Mouse (Mus musculus): ENCODE data around the gene Gbp3. TPM values are rescaled to one million over a fixed set of nuclear protein-coding genes. Genes with fewer than 3 reads are reported as not detected.
"Not testable (repeated sequence)": the region's sequence is repeated elsewhere in the genome, so short reads cannot be mapped to it uniquely, and the experiment has no call there.

Gbp3 gene
- polyA plus RNA-seq, 2 experiments: 1.3 to 1.4 TPM

DNA sequence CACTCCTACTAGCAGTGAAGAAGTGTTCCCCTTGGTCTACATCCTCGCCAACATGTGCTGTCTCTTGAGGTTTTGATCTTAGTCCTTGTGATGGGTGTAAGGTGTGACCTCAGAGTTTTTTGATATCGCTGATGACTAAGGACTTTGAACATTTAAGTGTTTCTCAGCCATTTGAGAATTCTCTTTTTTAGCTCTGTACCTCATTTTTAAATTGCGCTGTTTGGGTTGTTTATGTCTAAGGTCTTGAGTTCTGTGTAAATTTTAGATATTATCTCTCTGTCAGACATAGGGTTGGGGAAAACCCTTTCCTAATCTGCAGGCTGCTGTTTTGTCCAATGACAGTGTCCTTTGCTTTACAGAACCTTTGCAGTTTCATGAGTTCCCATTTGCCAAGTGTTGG lies 26.6 kb upstream of the Gbp3 start:
- WGBS (ENCODE audit: insufficient replicate concordance): 59% methylated on average over 3 of the region's 3 CpGs
- Histone ChIP-seq H3K4me2 (ENCODE audit: low read depth) (no peak overlapping the region), H3K9me3 (ENCODE audit: control insufficient read depth, low read length) (no peaks in the 10 kb centered on the region), H3K9ac (replicated peaks) (no peak overlapping the region), H3K27me3 (ENCODE audit: control insufficient read depth, insufficient read depth, low read length) (no peaks in the 10 kb centered on the region), H3K4me1 (replicated peaks; ENCODE audit: control insufficient read depth in 2 of 2, insufficient read depth in 2 of 2, low read length in 1 of 2) (peaks cover 0 to 2% of the 10 kb centered on the region in 2 experiments; a peak in 1 of 4 replicates), H3K27ac (no peak overlapping the region), H3K36me3 (replicated peaks; ENCODE audit: control insufficient read depth, insufficient read depth, low read depth) (no peaks in the 10 kb centered on the region), H3K4me3 (ENCODE audit: insufficient read depth in 1 of 2, low read depth in 2 of 2, low read length in 2 of 2) (no peak overlapping the region)
- DNase-seq (ENCODE audit: low read depth in 3 of 3, low spot score in 3 of 3) (no peak), ATAC-seq (ENCODE audit: insufficient read depth) (no peak)
- TF ChIP-seq CTCF (IDR thresholded peaks at IDR 0.05; ENCODE audit: low read depth) (no peak), EP300 (IDR thresholded peaks at IDR 0.05; ENCODE audit: low read depth) (no peak)

DNA sequence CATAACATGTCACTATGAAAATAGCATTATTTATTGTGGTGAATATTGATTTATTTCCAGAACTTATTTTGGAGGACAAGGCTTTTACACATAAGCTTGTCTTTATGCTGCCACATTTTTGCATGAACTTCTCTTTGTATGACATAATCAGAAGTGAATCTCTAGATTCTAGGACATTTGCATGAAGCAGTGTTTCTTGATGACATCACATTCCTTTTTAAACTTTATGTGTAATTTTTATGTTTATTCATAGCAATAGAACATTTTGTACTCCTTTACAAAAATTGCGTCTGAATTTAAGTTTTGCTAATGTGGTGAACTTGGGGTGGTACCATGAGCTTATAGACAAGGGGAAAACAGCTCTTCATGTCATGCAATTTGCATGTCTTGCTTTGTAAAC lies 24.2 kb upstream of the Gbp3 start:
- TF ChIP-seq CTCF (IDR thresholded peaks at IDR 0.05; ENCODE audit: low read depth) (no peak), EP300 (IDR thresholded peaks at IDR 0.05; ENCODE audit: low read depth) (no peak)
- Histone ChIP-seq H3K27ac (no peak overlapping the region), H3K36me3 (replicated peaks; ENCODE audit: control insufficient read depth, insufficient read depth, low read depth) (no peaks in the 10 kb centered on the region), H3K4me3 (ENCODE audit: insufficient read depth in 1 of 2, low read depth in 2 of 2, low read length in 2 of 2) (no peak overlapping the region), H3K27me3 (ENCODE audit: control insufficient read depth, insufficient read depth, low read length) (no peaks in the 10 kb centered on the region), H3K4me1 (replicated peaks; ENCODE audit: control insufficient read depth in 2 of 2, insufficient read depth in 2 of 2, low read length in 1 of 2) (peaks cover 0 to 2% of the 10 kb centered on the region in 2 experiments; a peak in 1 of 4 replicates), H3K9ac (replicated peaks) (no peak overlapping the region), H3K4me2 (ENCODE audit: low read depth) (no peak overlapping the region), H3K9me3 (ENCODE audit: control insufficient read depth, low read length) (no peaks in the 10 kb centered on the region)
- 49% methylated on average over 1 of the region's 1 CpGs for WGBS (ENCODE audit: insufficient replicate concordance)
- no peak for DNase-seq (ENCODE audit: low read depth in 3 of 3, low spot score in 3 of 3)
- ATAC-seq (ENCODE audit: insufficient read depth): no peak

DNA sequence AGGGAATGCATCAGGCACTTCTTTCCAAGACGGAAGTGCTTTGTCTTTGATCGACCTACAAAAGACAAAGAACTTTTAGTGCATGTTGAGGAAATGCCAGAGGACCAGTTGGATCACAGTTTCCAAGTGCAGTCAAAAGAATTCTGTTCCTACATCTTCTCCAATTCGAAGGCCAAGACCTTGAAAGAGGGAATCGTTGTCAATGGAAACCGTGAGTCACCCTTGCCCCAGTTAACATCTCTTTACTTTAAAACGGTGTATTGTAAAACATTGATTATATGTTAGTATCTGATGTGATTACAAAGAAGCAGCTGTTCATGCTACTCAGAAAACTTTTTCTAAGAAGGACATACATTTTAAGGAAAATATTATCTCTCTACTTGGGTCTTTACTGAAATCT lies 18.4 kb upstream of the Gbp3 start:
- Histone ChIP-seq H3K4me2 (ENCODE audit: low read depth) (no peak overlapping the region), H3K4me3 (ENCODE audit: insufficient read depth in 1 of 2, low read depth in 2 of 2, low read length in 2 of 2) (no peak overlapping the region), H3K9me3 (ENCODE audit: control insufficient read depth, low read length) (no peaks in the 10 kb centered on the region), H3K4me1 (replicated peaks; ENCODE audit: control insufficient read depth in 2 of 2, insufficient read depth in 2 of 2, low read length in 1 of 2) (no peaks in the 10 kb centered on the region), H3K36me3 (replicated peaks; ENCODE audit: control insufficient read depth, insufficient read depth, low read depth) (no peaks in the 10 kb centered on the region), H3K9ac (replicated peaks) (no peak overlapping the region), H3K27me3 (ENCODE audit: control insufficient read depth, insufficient read depth, low read length) (no peaks in the 10 kb centered on the region), H3K27ac (no peak overlapping the region)
- WGBS (ENCODE audit: insufficient replicate concordance): 64% methylated on average over 6 of the region's 6 CpGs
- TF ChIP-seq EP300 (IDR thresholded peaks at IDR 0.05; ENCODE audit: low read depth) (no peak), CTCF (IDR thresholded peaks at IDR 0.05; ENCODE audit: low read depth) (no peak)
- no peak for ATAC-seq (ENCODE audit: insufficient read depth)
- no peak for DNase-seq (ENCODE audit: low read depth in 3 of 3, low spot score in 3 of 3)

DNA sequence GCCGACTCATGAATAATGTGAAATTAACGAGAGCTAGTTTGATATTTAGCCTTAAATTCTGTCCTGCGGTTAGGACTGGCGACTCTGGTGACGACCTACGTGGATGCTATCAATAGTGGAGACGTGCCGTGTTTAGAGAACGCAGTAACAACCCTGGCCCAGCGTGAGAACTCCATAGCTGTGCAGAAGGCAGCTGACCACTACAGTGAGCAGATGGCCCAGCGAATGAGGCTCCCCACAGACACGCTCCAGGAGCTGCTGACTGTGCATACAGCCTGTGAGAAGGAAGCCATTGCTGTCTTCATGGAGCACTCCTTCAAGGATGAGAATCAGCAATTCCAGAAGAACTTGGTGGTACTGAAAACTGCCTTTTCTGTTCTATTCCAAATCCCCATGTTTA lies 17.1 kb upstream of the Gbp3 start:
- H3K4me3 ChIP-seq (ENCODE audit: insufficient read depth in 1 of 2, low read depth in 2 of 2, low read length in 2 of 2); H3K9ac ChIP-seq (replicated peaks); H3K36me3 ChIP-seq (replicated peaks; ENCODE audit: control insufficient read depth, insufficient read depth, low read depth); H3K27me3 ChIP-seq (ENCODE audit: control insufficient read depth, insufficient read depth, low read length); H3K4me2 ChIP-seq (ENCODE audit: low read depth); H3K4me1 ChIP-seq (replicated peaks; ENCODE audit: control insufficient read depth in 2 of 2, insufficient read depth in 2 of 2, low read length in 1 of 2); ATAC-seq (ENCODE audit: insufficient read depth); H3K27ac ChIP-seq; DNase-seq (ENCODE audit: low read depth in 3 of 3, low spot score in 3 of 3); H3K9me3 ChIP-seq (ENCODE audit: control insufficient read depth, low read length): not testable (repeated sequence)
- 71% methylated on average over 12 of the region's 12 CpGs for WGBS (ENCODE audit: insufficient replicate concordance)

DNA sequence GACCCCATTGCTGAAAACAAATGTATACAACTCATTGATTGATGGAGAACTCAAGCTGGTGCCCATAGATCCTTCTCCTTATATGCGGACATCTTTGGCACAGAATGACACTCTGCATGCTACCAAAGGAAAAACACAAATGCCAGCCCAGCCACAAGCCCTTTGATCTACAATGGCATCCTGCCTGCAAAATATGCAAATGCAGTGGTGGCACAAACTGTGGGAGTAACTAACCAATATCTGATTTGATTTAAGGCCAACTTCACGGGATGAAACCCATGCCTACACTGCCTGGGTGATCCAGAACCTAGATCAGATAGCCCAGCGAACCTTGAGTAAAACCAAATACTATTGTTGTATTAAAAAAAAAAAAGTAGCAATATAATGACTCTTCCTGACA lies 13.1 kb upstream of the Gbp3 start:
- Histone ChIP-seq H3K4me1 (replicated peaks; ENCODE audit: control insufficient read depth in 2 of 2, insufficient read depth in 2 of 2, low read length in 1 of 2) (no peaks in the 10 kb centered on the region), H3K27me3 (ENCODE audit: control insufficient read depth, insufficient read depth, low read length) (no peaks in the 10 kb centered on the region), H3K9ac (replicated peaks) (no peak overlapping the region), H3K36me3 (replicated peaks; ENCODE audit: control insufficient read depth, insufficient read depth, low read depth) (no peaks in the 10 kb centered on the region), H3K4me3 (ENCODE audit: insufficient read depth in 1 of 2, low read depth in 2 of 2, low read length in 2 of 2) (no peak overlapping the region), H3K4me2 (ENCODE audit: low read depth) (no peak overlapping the region), H3K27ac (no peak overlapping the region), H3K9me3 (ENCODE audit: control insufficient read depth, low read length) (no peaks in the 10 kb centered on the region)
- TF ChIP-seq CTCF (IDR thresholded peaks at IDR 0.05; ENCODE audit: low read depth): no peak
- TF ChIP-seq EP300 (IDR thresholded peaks at IDR 0.05; ENCODE audit: low read depth): no peak
- DNase-seq (ENCODE audit: low read depth in 3 of 3, low spot score in 3 of 3) (no peak), ATAC-seq (ENCODE audit: insufficient read depth) (no peak)
- 62% methylated on average over 3 of the region's 3 CpGs for WGBS (ENCODE audit: insufficient replicate concordance)

Data from liver, embryonic 14.5 days (tissue).